Mouse (Mus musculus): ENCODE measurements around the gene Mrps23. TPM values are rescaled to one million over a fixed set of nuclear protein-coding genes. Genes with fewer than 3 reads are reported as not detected.
A peak's percentile ranks its signal among the peaks of the same experiment; 100 is the strongest.

The Mrps23 gene
- total RNA-seq, 2 experiments from 2014 or later, result 64.4 to 71.4 TPM

- no peak for DNase-seq (ENCODE audit: low spot score in 2 of 2)
These were observed 36.7 kb downstream of the Mrps23 start for GRCm38 (mm10) chr11:88240736-88241353.

GRCm38 (mm10) chr11:88241468-88242301 lies 37.5 kb downstream of the Mrps23 start:
- DNase-seq (ENCODE audit: low spot score in 2 of 2), result no peak

GRCm38 (mm10) chr11:88245581-88246170 lies 41.5 kb downstream of the Mrps23 start:
- DNase-seq (ENCODE audit: low spot score in 2 of 2), result peak; percentile 46 to 52

DNA sequence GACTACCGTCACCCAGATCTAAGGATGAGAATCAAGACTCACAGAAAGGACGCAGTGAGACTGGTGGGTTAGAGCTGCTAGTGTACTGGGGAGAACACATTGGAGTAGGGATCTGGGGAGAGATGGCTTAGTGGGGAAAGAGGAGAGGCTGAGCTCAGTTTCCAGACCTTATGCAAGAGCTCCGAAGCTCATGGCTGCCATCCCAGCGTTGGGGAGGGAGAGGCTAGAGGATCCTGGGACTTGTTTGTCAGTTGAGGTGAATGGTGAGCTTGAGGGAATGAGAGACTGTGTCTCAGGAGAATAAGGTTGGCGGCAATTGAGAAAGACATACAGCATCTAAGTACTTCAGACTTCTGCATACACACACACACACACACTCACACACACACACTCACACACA lies 44.4 kb downstream of the Mrps23 start:
- DNase-seq (ENCODE audit: low spot score in 2 of 2), result no peak

- DNase-seq (ENCODE audit: low spot score in 2 of 2), result no peak
These were observed 46.4 kb downstream of the Mrps23 start for GRCm38 (mm10) chr11:88250568-88250967.

DNA sequence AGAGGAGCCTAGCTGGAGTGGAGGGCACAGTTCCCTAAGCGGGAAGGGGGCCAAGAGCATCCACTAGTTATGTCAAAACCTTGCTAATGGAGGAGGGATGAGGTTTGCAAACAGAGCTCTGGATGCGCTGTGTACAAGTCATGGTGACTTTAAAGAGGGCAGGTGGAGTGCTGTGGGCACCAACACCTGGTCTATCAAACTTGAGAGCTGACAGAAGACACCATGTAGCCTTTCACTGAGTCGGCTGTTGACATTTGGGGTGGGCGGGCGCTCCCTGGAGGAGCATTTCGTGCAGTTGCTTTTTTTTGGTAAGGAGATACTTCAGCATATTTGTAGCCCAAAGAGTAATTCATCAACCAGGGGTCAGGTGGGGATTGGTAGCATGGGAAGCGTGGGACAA lies 47.1 kb downstream of the Mrps23 start:
- no peak for DNase-seq (ENCODE audit: low spot score in 2 of 2)

DNA sequence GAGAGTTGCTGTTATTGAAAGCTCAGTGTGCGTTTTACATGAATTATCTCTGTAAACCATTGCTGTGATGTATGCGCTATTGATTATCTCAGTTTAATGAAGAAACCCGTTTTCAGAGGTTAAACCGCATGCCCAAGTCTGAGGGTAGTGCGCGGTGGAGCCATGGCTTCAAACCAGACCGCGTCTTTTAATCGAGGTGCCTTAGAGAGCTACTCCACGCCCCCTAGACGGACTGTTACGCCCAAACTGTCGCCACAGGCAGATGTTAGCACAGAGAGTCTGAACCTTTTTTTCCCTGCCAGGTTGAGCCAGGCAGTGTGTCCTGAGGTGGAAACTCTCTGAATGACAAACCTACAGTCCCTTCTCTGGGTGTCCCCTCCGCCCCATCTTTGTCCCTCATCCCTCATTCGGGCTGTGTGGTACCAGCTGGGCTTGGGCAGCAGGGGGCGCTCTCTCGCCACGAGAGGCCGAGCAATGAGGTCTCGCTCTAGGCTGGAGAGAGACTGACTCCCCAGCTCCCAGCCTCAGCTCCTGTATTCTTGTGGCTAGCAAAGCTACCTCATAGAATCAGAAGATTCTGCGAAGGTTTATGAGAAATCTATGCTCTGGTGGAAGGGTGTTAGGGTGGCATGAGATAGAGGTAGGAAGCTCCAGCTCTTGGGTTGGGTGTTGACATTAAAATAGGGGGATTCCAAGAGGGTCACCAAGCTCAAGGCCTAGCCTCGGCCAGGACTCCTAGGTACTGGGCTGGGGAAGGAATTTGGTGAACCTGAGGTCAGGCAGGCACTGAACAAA lies 48.0 kb downstream of the Mrps23 start:
- DNase-seq (ENCODE audit: low spot score in 2 of 2), result peak; percentile 82 to 88

GRCm38 (mm10) chr11:88252767-88253513 lies 48.8 kb downstream of the Mrps23 start:
- no peak for DNase-seq (ENCODE audit: low spot score in 2 of 2)

- no peak for DNase-seq (ENCODE audit: low spot score in 2 of 2)
These were observed 49.5 kb downstream of the Mrps23 start for GRCm38 (mm10) chr11:88253514-88254167.

GRCm38 (mm10) chr11:88257700-88258099 lies 53.5 kb downstream of the Mrps23 start:
- DNase-seq (ENCODE audit: low spot score in 2 of 2), result no peak

DNA sequence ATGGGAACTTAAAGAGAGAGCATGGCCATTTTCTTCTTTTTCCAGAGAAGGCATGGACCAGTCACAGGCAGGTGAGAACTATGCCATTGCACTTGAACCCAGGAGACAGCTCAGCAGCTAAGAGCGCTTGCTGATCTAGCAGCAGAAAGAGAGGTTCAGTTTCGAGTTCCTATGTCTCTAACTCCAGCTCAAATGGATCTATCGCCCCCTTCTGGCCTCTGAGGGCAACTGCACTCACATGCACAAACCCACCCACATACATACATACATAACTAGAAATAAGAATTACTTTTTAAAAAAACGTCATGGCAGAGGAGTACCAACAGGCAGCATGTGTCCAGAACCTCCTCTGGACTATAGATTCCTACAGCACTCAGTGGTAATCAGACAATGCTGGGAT lies 54.0 kb downstream of the Mrps23 start:
- DNase-seq (ENCODE audit: low spot score in 2 of 2), result no peak

DNA sequence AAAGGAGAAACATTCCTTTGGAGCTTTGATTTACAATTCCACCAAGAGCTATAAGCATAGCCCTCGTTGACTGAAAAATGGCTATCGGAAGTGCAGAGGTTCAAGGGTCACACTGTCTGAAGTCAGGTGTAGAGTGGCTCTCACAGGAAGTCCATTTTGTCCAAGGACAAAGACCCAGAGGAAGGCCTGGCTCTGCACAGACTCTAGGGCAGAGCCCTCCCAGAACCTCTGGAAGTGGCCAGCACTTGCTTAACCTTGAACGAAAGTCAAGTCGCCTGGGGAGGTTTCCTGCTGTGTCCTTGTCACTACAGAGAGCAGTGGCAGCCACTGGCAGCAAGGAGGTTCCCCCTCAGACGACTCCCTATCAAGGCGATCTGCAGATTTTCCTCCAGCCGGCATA lies 56.3 kb downstream of the Mrps23 start:
- DNase-seq (ENCODE audit: low spot score in 2 of 2), result no peak

Other genes starting within 250 kb of the Mrps23 start
- 100 to 1,000 TPM; 636 to 646 TPM for gene Dynll2, start 216.9 kb upstream of the Mrps23 start, total RNA-seq (2021)
- 100 to 1,000 TPM; 179 to 200 TPM for gene Srsf1, start 157.0 kb upstream of the Mrps23 start, total RNA-seq (2021)
- gene Vezf1, start 136.1 kb upstream of the Mrps23 start, total RNA-seq (2021), result 10 to 100 TPM; 28.1 to 29.4 TPM
- gene Cuedc1, start 106.3 kb upstream of the Mrps23 start, total RNA-seq (2021), result 10 to 100 TPM; 27.4 to 28.5 TPM
- not detected for gene Ccdc182, start 89.7 kb downstream of the Mrps23 start, total RNA-seq (2021)